Mouse (Mus musculus) right cerebral cortex, postnatal 36 days (tissue): ENCODE results near the gene Gcnt4.

ENCODE experiments used
- DNase-seq, 2 experiments: peaks; one replicate each; pipeline ENCODE4 v3.0.0; 2022; ENCODE audit warnings: low spot score in 2 of 2, mixed read lengths in 1 of 2

Gcnt4 gene

GRCm38 (mm10) chr13:96947722-96948121, 23.2 kb downstream of the Gcnt4 start:
- no peak for DNase-seq

GRCm38 (mm10) chr13:96951880-96952279, 27.4 kb downstream of the Gcnt4 start:
- no peak for DNase-seq

- DNase-seq, result no peak
Observed at GRCm38 (mm10) chr13:96956466-96956865, 32.0 kb downstream of the Gcnt4 start.

- DNase-seq, result no peak
Observed at GRCm38 (mm10) chr13:96960019-96960418, 35.5 kb downstream of the Gcnt4 start.

GRCm38 (mm10) chr13:96961366-96962157, 37.1 kb downstream of the Gcnt4 start:
- DNase-seq, result peak; percentile 27 to 59

- DNase-seq, result no peak
Observed at GRCm38 (mm10) chr13:96962801-96963200, 38.3 kb downstream of the Gcnt4 start.

- DNase-seq, result no peak
Observed at GRCm38 (mm10) chr13:96964981-96965380, 40.5 kb downstream of the Gcnt4 start.

- DNase-seq, result no peak
Observed at GRCm38 (mm10) chr13:96966210-96967089, 42.0 kb downstream of the Gcnt4 start.

- DNase-seq, result no peak
Observed at GRCm38 (mm10) chr13:96967091-96967490, 42.6 kb downstream of the Gcnt4 start.

- no peak for DNase-seq
Observed at GRCm38 (mm10) chr13:96967822-96968221, 43.3 kb downstream of the Gcnt4 start.

GRCm38 (mm10) chr13:96971076-96971475, 46.6 kb downstream of the Gcnt4 start:
- DNase-seq, result no peak

- DNase-seq, result no peak
Observed at GRCm38 (mm10) chr13:96971861-96972282, 47.4 kb downstream of the Gcnt4 start.

GRCm38 (mm10) chr13:96973318-96973717, 48.8 kb downstream of the Gcnt4 start:
- no peak for DNase-seq

- DNase-seq, result no peak
Observed at GRCm38 (mm10) chr13:96976986-96977595, 52.6 kb downstream of the Gcnt4 start.

- no peak for DNase-seq
Observed at GRCm38 (mm10) chr13:96980561-96980960, 56.1 kb downstream of the Gcnt4 start.

GRCm38 (mm10) chr13:96983251-96984126, 59.0 kb downstream of the Gcnt4 start:
- no peak for DNase-seq

GRCm38 (mm10) chr13:96984688-96985087, 60.2 kb downstream of the Gcnt4 start:
- no peak for DNase-seq

- no peak for DNase-seq
Observed at GRCm38 (mm10) chr13:96985599-96986275, 61.2 kb downstream of the Gcnt4 start.

- no peak for DNase-seq
Observed at GRCm38 (mm10) chr13:96989129-96989528, 64.6 kb downstream of the Gcnt4 start.

GRCm38 (mm10) chr13:96990045-96990444, 65.6 kb downstream of the Gcnt4 start:
- no peak for DNase-seq
